Mouse (Mus musculus): ENCODE data around the gene Pskh1.

Gene Pskh1

GRCm38 (mm10) chr8:105956556-105956955, 56.3 kb downstream of the Pskh1 start:
- no peak for DNase-seq (ENCODE audit: low read depth, low spot score)

- no peak for DNase-seq (ENCODE audit: low read depth, low spot score)
Measured at GRCm38 (mm10) chr8:105957813-105958212, 57.6 kb downstream of the Pskh1 start.

DNA sequence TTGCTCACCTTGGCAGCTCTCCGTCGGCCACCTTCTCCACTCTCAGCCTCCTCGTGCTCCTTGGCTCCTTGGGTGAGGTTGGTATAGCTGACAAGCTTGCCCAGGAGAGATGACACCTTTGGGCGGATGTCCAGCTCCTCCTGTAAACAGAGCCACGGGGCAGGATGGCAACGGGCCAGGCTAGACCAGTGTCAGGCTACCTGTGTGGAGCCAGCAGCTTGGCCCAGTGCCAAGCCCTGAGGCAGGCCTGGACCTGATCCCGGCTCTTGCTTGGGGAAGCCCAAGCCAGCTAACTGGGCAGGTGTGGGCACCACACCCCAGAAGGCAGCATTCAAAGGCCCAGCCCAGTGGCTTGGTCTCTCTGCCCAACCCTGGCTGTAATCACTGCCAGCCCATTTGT, 59.1 kb downstream of the Pskh1 start:
- DNase-seq (ENCODE audit: low read depth, low spot score) = no peak

- DNase-seq (ENCODE audit: low read depth, low spot score) = no peak
Measured at GRCm38 (mm10) chr8:105961101-105961500, 60.9 kb downstream of the Pskh1 start.

DNA sequence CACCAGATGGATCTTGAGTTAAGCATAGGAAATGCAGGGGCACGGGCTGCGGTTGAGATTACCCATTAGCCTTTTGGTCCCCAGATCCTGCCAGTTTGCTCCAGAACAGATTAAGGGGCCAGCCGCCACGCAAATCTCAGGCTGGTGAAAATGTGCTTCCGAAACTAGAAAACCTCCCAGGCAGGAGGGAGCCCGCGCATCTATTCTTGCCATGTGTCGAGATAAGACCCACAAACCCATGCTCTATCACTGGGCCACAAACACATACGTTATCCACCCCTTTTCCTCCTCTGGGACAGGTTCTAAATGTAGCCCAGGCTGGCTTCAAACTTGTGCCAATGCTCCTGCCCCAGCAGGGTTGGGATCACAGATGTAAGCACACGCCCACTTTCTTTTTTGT, 61.3 kb downstream of the Pskh1 start:
- no peak for DNase-seq (ENCODE audit: low read depth, low spot score)

GRCm38 (mm10) chr8:105964506-105965265, 64.4 kb downstream of the Pskh1 start:
- DNase-seq (ENCODE audit: low read depth, low spot score) = no peak

DNA sequence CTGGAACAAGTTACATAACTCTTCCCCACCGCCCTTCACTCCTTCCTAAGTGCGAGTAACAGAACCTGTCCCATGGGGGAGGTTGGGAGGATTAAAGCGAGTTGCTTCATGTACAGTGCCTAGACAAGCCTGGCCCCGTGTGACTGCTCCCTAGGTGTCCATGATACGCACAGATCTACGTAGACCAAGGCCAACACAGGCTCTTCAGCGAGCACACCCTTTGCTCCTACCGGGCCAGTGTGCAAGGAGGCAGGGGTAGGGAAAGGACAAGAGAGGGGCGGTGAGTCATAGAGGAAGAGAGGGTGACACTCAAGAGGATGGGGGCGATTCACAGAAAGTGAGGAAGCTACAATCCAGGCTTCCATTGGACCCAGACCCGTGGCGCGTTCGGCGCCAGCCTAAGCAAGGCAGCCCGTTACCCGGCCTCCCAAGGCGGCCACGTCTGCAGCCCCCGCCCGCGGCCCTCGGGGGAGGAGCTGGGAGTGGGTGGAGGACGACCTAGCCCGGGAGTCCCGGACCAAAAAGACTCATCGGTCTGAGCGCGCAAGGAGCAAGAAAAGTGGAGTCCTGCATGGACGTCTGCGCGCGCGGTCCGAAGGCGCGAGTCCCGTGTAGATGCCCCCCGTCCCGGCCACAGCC, 65.1 kb downstream of the Pskh1 start:
- DNase-seq (ENCODE audit: low read depth, low spot score) = no peak

GRCm38 (mm10) chr8:105965905-105966341, 65.7 kb downstream of the Pskh1 start, which contains the start of gene Slc12a4:
Gene Slc12a4 (minus strand): TSS chr8:105966097.
- no peak for DNase-seq (ENCODE audit: low read depth, low spot score)

DNA sequence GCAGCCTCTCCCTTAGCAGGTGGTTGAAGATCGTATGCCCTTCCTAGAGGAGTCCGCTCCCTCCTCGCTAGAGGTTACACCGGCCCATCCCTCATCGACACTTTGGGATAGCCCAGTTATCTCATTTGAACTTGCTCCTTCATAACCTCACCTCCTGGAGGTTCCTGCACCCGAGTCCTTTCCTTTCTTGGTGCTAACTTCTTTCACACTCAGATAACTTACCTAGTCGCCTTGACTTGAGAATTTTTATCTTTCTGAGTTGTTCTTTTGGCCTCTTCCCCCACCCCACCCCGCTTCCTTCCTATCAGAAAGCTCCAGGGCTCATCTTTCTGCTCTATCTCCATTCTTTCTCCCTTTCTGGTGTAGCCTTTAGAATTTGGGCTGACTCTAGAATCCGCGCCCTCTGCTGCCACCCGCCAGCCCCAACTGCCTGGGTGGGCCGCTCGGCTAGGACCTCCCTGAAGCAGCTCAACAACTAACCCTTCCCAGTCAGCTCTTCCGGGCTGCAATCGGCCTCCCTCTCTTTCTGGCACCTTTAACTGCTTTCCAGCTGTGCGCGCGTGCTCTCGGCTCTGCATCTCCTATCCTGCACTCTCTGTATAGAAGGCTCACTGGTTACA, 66.6 kb downstream of the Pskh1 start:
- DNase-seq (ENCODE audit: low read depth, low spot score) = no peak

GRCm38 (mm10) chr8:105969367-105969766, 69.1 kb downstream of the Pskh1 start:
- DNase-seq (ENCODE audit: low read depth, low spot score) = no peak

- no peak for DNase-seq (ENCODE audit: low read depth, low spot score)
Measured at GRCm38 (mm10) chr8:105971019-105971720, 70.9 kb downstream of the Pskh1 start.

DNA sequence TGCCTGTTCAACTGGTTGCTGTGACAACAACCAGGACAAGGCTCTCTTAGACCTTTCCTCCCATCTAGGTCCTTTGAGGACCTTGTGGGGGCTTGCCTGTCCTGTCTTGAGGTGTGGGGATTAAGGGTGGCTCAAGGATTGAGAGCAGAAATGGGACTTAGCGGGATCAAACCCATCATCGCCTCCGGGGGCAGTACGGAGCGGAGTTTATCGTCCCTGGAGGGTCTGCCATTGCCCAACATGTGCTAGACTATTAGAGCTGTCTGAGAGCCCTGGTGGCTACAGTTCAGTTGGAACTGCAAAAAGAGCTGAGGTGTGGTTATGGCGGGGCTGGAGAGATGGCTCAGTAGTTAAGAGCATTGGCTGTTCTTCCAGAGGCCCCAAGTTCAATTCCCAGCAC, 75.1 kb downstream of the Pskh1 start:
- no peak for DNase-seq (ENCODE audit: low read depth, low spot score)

GRCm38 (mm10) chr8:105979325-105979724, 79.1 kb downstream of the Pskh1 start, which contains the start of gene Dpep3:
Gene Dpep3 (minus strand): TSS chr8:105979429.
- no peak for DNase-seq (ENCODE audit: low read depth, low spot score)

DNA sequence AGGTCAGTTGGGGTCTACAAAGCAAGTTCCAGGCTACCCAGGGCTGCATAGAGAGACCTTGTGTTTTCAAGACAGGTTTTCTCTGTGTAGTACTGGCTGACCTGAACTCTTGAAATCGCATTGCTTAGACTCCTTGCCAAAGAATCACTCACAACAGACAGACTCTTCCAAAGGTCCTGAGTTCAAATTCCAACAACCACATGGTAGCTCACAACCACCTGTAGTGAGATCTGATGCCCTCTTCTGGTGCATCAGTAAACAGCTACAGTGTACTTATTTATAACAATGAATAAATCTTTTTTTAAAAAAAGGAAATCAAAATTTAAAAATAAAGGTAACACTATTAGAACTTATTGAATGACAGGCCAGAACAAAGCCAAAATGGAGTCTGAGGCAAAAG, 80.9 kb downstream of the Pskh1 start:
- DNase-seq (ENCODE audit: low read depth, low spot score) = no peak

Measured in telencephalon, adult 2 months (tissue).